Mouse (Mus musculus) kidney, adult 2 months (tissue): Measurements from ENCODE around the gene Slc38a1. TPM values are rescaled to one million over a fixed set of nuclear protein-coding genes. Genes with fewer than 3 reads are reported as not detected.
A peak's percentile ranks its signal among the peaks of the same experiment; 100 is the strongest.

Experiments used
- DNase-seq: peaks from one replicate; pipeline ENCODE4 v3.0.0; 2021
- H3K27ac ChIP-seq: fragments of 200-500 bp; 2 replicates; pipeline ENCODE4 v1.5.1; 2012; ENCODE audit warnings: low read depth, low read length, control low read depth, inconsistent platforms; ENCODE audit not compliant: insufficient read depth
- H3K27me3 ChIP-seq: fragments of 200-500 bp; replicated peaks from 2 replicates; pipeline ENCODE4 v1.6.1; 2012; ENCODE audit warnings: mild to moderate bottlenecking, moderate library complexity, low read length, inconsistent platforms; ENCODE audit not compliant: control insufficient read depth, insufficient read depth
- H3K36me3 ChIP-seq: fragments of 200-500 bp; 2 replicates; pipeline ENCODE4 v1.6.1; 2012; ENCODE audit warnings: mild to moderate bottlenecking, moderate library complexity, low read length, inconsistent platforms; ENCODE audit not compliant: control insufficient read depth, insufficient read depth
- H3K4me1 ChIP-seq: fragments of 200-500 bp; 2 replicates; pipeline ENCODE4 v1.6.1; 2011; ENCODE audit warnings: low read length; ENCODE audit not compliant: control insufficient read depth, insufficient read depth
- H3K4me3 ChIP-seq: fragments of 200-500 bp; 2 replicates; pipeline ENCODE4 v1.5.1; 2011; ENCODE audit warnings: mild to moderate bottlenecking, low read depth, low read length, control low read depth; ENCODE audit not compliant: insufficient read depth
- CTCF ChIP-seq: fragments of 200-500 bp; conservative IDR thresholded peaks from 2 replicates; pipeline ENCODE4 v1.5.1; 2011; ENCODE audit warnings: low read depth, mild to moderate bottlenecking, control low read depth, low read length, moderate library complexity, mixed read lengths; ENCODE audit not compliant: insufficient read depth, insufficient read length
- POLR2A ChIP-seq: fragments of 200-500 bp; IDR thresholded peaks from one replicate; pipeline ENCODE4 v1.6.1; 2011; ENCODE audit warnings: low read depth, low read length, control low read depth
- WGBS: fragments of 180-500 bp; shearing (Covaris S2); methylation state at CpG from one replicate; pipeline ENCODE4 v1.1.7; 2018; 5-methylcytosine and 5-hydroxymethylcytosine counted together
- polyA plus RNA-seq: library from polyadenylated mRNA; depleted of rRNA; stranded (reverse); fragments of >200 nt; gene quantifications from 2 replicates; pipeline ENCODE4 v1.2.3, GENCODE M21; 2012

The Slc38a1 gene
- polyA plus RNA-seq, 1 experiment, result 8.0 TPM

DNA sequence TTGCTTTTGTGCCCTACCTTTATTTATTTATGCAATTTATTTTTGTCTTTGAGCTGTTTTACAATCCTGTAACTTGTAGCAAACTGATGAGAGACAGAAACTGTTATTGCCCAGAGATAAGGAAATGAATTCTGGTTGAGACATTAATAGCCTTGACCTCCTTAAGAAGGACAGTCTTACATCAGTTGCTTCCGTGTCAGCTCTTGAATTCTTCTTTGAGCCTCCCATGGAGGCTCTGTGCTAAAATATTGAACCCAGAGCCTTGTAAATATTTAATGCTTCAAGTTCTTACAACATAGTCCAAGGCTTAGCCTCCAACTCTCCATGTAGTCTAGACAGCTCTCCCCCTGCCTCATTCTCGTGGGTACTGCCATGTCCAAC is 73.7 kb downstream of the Slc38a1 start:
- TF ChIP-seq CTCF (no peak), POLR2A (no peak)
- Histone ChIP-seq H3K4me1 (no peaks in the 10 kb centered on the region; the same call in 1 of the 2 replicates), H3K27me3 (no peaks in the 10 kb centered on the region), H3K27ac (no peak overlapping the region), H3K4me3 (no peak overlapping the region), H3K36me3 (no peaks in the 10 kb centered on the region)
- DNase-seq, result no peak
- 61% methylated on average over 2 of the region's 2 CpGs for WGBS

DNA sequence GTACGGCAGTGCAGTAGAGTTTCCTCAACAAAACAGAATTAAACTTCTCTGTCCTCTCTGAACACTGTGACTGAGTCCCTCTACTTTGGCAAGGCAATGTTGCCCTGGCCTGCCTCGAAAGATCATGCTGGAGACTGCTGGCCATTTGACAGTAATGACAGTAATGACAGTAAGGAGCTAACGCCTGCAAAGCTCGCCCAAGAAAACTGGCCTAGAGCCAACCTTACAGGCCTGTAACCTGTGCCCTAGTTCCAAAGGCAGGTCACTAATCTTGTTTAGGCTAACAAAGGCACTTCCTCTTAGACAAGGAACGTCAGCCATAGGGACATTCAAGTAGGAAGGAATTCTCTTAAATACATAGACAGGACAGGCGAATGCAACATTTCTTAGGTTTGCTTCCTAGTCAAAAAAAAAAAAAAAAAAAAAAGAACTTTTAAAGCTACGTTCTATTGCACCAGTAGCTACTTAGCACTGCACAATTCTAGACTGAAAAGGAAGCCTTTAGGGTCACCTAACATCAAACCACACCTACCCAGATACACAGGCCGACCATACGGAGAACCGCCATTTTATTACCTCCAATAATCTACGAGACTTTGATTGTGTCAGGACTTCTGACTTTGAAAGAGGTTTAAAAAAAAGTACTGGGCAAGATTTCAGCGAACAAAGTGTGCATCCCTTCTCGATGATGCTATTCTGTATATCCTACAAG is 74.3 kb downstream of the Slc38a1 start:
- DNase-seq, result peak; percentile 76
- Histone ChIP-seq H3K4me3 (no peak overlapping the region), H3K27me3 (no peaks in the 10 kb centered on the region), H3K27ac (no peak overlapping the region), H3K36me3 (no peaks in the 10 kb centered on the region), H3K4me1 (no peaks in the 10 kb centered on the region; the same call in 1 of the 2 replicates)
- 55% methylated on average over 13 of the region's 13 CpGs for WGBS
- no peak for TF ChIP-seq CTCF
- no peak for TF ChIP-seq POLR2A

DNA sequence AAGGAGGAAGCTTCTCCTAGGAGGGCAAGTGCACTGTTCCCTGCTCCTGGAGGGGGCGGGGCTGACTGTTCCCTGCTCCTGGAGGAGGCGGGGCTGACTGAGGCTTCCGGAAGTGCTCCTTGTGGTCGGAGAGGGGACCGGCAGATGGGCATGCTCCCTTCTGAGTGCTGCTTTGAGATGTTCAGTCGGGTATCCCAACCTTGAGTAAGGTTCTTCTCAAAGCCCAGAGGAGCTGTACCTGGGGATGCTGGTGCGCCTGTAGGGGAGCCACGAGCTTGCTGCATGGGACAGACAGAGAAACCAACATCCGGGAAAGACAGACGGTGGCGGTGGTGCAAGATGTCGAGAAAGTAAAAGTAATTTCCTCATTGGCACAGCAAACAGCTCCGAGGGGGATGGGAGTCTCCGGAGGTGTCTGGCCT is 75.9 kb downstream of the Slc38a1 start:
- no peak overlapping the region for H3K27ac ChIP-seq
- no peaks in the 10 kb centered on the region; the same call in 1 of the 2 replicates for H3K4me1 ChIP-seq
- TF ChIP-seq POLR2A (no peak), CTCF (no peak; the same call in 1 of the 2 replicates)
- DNase-seq, result peak; percentile 61
- peak overlapping the region; percentile 50 for H3K4me3 ChIP-seq
- WGBS, result 19% methylated on average over 14 of the region's 14 CpGs
- H3K27me3 ChIP-seq, result no peaks in the 10 kb centered on the region
- H3K36me3 ChIP-seq, result no peaks in the 10 kb centered on the region

DNA sequence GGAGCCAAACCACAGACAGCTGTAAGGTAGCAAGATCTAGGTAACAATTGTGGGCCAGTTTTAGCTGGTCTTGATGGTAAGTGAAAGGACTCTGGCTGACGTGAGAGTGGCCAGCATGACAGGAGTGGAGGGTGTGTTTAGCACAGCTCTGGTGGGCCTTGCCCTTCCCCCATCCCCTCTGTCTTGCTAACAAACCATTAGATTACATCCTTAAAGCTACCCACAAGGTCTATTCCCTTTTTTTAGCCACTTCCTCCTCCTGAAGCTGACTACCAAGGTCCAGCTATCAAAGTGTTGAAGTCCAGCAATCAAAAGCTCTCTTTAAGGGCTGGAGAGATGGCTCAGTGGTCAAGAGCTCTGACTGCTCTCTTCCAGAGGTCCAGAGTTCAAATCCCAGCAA is 78.9 kb downstream of the Slc38a1 start:
- H3K4me1 ChIP-seq, result no peaks in the 10 kb centered on the region; the same call in 1 of the 2 replicates
- DNase-seq, result no peak
- WGBS, result 75% methylated on average over 1 of the region's 1 CpGs
- no peaks in the 10 kb centered on the region for H3K27me3 ChIP-seq
- no peak overlapping the region for H3K4me3 ChIP-seq
- no peak for TF ChIP-seq CTCF
- TF ChIP-seq POLR2A, result no peak
- H3K36me3 ChIP-seq, result no peaks in the 10 kb centered on the region
- H3K27ac ChIP-seq, result no peak overlapping the region

DNA sequence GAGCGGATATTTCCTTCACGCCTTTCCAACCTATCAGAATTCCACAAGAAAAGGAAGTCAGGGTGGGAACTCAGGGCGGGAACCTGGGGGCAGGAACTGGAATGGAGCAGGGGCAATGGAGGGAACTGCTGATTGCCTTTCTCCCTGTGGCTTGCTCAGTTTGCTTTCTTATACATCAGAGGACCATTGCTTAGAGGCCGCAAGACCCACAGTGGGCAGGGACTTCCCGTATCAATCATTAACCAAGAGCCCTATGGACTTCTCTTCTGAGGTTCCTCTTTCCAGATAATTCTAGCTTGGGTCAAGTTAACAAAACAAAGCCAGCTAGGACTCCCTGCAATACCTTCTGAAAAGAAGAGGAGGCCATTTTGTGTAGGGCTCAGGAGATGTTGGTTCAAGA is 80.2 kb downstream of the Slc38a1 start:
- Histone ChIP-seq H3K4me1 (no peaks in the 10 kb centered on the region; the same call in 1 of the 2 replicates), H3K27ac (no peak overlapping the region), H3K36me3 (no peaks in the 10 kb centered on the region), H3K27me3 (no peaks in the 10 kb centered on the region), H3K4me3 (no peak overlapping the region)
- WGBS, result 85% methylated on average over 5 of the region's 5 CpGs
- no peak for DNase-seq
- TF ChIP-seq POLR2A (no peak), CTCF (no peak)

DNA sequence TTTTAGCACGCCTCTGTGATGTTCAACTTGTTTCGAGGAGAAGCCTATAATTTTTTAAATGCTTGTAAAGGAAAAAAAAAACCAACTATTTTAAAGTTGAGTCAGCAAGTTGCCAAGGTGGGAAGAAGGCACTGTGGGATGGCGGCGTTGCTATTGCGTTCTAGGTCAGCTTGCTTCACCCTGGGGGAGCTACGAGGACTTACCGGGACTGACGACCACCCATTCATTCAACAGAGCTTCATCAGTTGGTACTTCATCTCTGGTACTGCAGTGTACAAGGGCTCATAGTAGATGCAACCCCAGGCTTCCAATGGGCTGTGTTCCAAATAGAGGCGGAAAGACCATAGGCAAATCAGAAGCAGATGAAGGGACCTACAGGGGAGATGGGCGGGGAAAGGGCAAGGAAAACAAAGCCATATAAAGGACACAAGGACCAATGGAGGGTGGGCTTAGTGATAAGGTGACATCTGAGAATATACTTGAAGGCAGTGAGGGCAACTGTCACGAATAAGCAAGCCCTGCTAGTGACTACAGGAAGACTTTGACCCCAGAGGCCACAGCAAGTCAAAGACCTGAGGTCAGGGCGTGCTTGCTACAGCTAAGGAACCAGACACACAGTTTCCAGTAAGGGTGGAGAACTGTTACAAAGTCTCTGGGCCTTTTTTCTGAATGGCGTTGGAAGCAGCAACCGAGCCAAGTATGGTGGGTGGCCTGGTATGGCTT is 82.0 kb downstream of the Slc38a1 start:
- 91% methylated on average over 14 of the region's 14 CpGs for WGBS
- Histone ChIP-seq H3K4me1 (no peaks in the 10 kb centered on the region), H3K27ac (no peak overlapping the region), H3K36me3 (no peaks in the 10 kb centered on the region), H3K27me3 (no peaks in the 10 kb centered on the region), H3K4me3 (no peak overlapping the region)
- TF ChIP-seq POLR2A (no peak), CTCF (no peak)
- no peak for DNase-seq
